Mouse (Mus musculus): ENCODE data around the gene Stag1. TPM values are rescaled to one million over a fixed set of nuclear protein-coding genes. Genes with fewer than 3 reads are reported as not detected.
"Not testable (repeated sequence)": the region's sequence is repeated elsewhere in the genome, so short reads cannot be mapped to it uniquely, and the experiment has no call there.

The Stag1 gene
- total RNA-seq, 2 experiments from 2014 or later: 49.5 to 50.4 TPM

- DNase-seq (ENCODE audit: extremely low spot score in 1 of 2, low spot score in 1 of 2): no peak
Measured at GRCm38 (mm10) chr9:100670151-100670550, 72.6 kb downstream of the Stag1 start.

DNA sequence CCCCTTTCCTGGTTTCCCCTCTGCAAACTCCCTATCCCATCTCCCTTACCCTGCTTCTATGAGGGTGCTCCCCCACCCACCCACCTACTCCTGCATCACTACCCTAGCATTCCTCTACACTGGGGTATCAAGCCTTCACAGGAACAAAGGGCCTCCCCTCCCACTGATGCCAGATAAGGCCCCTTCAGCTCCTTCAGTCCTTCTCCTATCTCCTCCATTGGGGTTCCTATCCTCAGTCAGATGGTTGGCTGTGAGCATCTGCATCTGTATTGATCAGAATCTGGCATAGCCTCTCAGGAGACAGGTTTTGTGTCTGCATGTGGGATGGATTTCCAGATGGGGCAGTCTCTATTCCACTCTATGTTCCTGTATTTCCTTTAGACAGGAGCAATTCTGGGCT, 81.4 kb downstream of the Stag1 start:
- no peak for DNase-seq (ENCODE audit: extremely low spot score in 1 of 2, low spot score in 1 of 2)

DNA sequence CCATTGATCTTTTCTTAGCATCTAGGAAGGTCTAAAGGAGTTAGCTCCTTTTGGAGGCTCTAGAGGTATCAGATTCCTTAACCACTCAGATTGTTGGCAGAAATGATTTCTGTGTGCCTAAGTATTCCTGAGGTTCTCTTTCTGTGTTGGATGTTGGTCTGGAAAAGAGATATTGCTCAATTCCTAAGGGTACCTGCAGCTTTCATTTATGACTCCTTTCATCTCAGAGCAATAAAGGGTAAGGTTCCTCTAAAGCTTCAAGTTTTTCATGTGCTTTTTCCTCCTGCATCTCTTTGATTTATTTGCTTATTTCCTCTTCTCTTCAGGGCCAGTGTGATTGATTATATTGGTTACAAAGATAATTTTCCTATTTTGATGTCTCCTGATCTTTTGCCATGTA, 84.7 kb downstream of the Stag1 start:
- no peak for DNase-seq (ENCODE audit: extremely low spot score in 1 of 2, low spot score in 1 of 2)

DNA sequence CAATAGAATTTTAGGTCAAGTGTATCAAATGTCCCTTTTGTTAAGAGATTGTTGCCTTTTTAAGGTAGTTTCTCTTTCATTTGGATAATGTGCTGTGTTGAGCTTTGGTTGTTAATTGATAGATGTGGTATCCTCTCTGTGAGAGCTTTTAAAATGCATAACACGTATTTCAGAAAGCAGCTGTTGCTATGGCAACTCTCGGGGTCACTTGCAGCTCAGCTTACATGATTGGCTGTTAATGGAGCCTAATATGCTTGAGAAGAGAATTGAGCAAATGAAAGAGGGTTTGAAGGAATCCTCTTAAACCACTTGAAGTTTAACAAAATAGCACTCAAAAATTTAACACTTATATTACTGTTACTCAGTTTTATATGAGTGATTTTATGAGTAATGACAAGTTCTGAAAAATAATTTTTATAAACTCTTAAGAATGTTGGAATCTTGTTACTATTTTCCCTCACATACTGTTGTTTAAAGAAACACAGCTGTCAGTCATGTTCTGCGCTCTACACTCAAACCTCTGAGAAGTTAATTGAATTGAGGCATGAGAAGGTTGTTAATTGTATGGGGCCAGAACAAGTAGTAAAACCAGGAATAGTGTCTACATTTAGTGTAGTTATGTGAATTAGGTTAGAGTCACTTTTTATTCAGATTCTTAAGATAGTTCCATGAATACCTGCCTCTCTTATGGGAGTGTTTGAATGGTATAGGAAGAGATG, 88.3 kb downstream of the Stag1 start:
- DNase-seq (ENCODE audit: extremely low spot score in 1 of 2, low spot score in 1 of 2): no peak

DNA sequence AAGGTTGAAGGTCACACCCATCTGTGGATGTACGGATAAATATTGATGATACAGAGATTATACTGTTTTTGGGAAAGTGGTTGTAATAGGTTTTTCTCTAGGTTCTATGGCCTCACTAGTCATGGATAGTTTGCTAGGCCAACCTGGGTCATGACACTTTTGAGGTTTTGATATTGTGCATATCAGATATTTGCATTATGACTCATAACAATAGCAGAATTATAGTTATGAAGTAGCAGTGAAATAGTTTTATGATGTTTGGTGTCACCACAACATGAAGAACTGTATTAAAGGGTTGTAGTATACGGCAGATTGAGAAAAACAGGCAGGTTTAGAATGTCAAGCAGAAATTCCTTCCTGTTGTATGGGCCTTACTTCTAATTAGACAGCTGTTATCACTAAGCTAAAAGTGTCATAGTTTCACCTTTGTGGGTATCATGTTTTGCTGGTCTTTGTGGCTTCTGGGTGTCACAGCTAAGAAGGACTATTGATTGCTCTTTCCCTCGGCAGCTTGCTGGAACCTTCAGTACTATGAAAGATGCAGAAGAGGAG, 92.2 kb downstream of the Stag1 start:
- DNase-seq (ENCODE audit: extremely low spot score in 1 of 2, low spot score in 1 of 2): no peak

DNA sequence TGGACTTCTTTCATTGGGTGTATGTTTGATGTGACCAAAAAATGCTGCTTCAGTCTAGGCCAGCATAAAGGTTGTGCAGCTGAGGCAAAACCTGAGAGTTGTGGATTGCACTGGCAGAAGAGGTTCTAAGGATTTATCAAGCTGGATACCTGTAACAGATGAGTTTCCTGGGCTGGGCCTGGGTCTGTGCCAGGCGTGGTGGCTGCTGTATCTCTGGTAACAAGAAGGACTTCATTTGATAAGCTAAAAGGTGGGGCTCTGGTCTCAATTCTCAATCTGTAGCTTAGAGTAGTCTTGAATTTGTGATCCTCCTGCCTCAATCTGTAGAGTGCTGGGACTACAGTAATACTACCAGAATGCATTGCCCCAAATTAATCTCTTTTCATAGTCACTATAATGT, 94.6 kb downstream of the Stag1 start:
- no peak for DNase-seq (ENCODE audit: extremely low spot score in 1 of 2, low spot score in 1 of 2)

GRCm38 (mm10) chr9:100696537-100696936, 98.9 kb downstream of the Stag1 start:
- DNase-seq (ENCODE audit: extremely low spot score in 1 of 2, low spot score in 1 of 2): no peak

GRCm38 (mm10) chr9:100707644-100708043, 110.0 kb downstream of the Stag1 start:
- DNase-seq (ENCODE audit: extremely low spot score in 1 of 2, low spot score in 1 of 2): no peak

GRCm38 (mm10) chr9:100711665-100712064, 114.1 kb downstream of the Stag1 start:
- DNase-seq (ENCODE audit: extremely low spot score in 1 of 2, low spot score in 1 of 2): no peak

GRCm38 (mm10) chr9:100724832-100725231, 127.2 kb downstream of the Stag1 start:
- not testable (repeated sequence) for DNase-seq (ENCODE audit: extremely low spot score in 1 of 2, low spot score in 1 of 2)

- DNase-seq (ENCODE audit: extremely low spot score in 1 of 2, low spot score in 1 of 2): no peak
Measured at GRCm38 (mm10) chr9:100731839-100732238, 134.2 kb downstream of the Stag1 start.

- DNase-seq (ENCODE audit: extremely low spot score in 1 of 2, low spot score in 1 of 2): no peak
Measured at GRCm38 (mm10) chr9:100733907-100734440, 136.4 kb downstream of the Stag1 start.

- no peak for DNase-seq (ENCODE audit: extremely low spot score in 1 of 2, low spot score in 1 of 2)
Measured at GRCm38 (mm10) chr9:100735993-100736645, 138.5 kb downstream of the Stag1 start.

GRCm38 (mm10) chr9:100736646-100737031, 139.0 kb downstream of the Stag1 start:
- no peak for DNase-seq (ENCODE audit: extremely low spot score in 1 of 2, low spot score in 1 of 2)

- DNase-seq (ENCODE audit: extremely low spot score in 1 of 2, low spot score in 1 of 2): not testable (repeated sequence)
Measured at GRCm38 (mm10) chr9:100777238-100777637, 179.6 kb downstream of the Stag1 start.

DNA sequence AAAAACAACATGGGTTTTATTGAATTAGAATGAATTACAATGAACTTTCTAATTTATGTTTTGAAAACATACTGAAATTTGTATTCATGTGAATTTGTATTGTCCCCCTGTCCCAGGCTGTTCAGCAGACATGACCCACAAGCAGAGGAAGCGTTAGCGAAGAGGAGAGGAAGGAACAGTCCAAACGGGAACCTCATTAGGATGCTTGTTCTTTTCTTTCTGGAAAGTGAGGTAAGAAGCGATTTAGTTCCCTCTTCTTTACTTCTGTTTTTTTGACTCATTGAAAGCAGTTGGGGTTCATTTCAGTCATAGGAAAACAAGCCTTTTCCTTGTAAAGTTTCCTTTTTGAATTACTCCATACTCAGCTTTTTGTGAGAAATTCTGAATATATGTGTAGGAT, 268.4 kb downstream of the Stag1 start:
- DNase-seq (ENCODE audit: extremely low spot score in 1 of 2, low spot score in 1 of 2): no peak

GRCm38 (mm10) chr9:100869635-100870034, 272.0 kb downstream of the Stag1 start:
- no peak for DNase-seq (ENCODE audit: extremely low spot score in 1 of 2, low spot score in 1 of 2)

GRCm38 (mm10) chr9:100896111-100896510, 298.5 kb downstream of the Stag1 start:
- DNase-seq (ENCODE audit: extremely low spot score in 1 of 2, low spot score in 1 of 2): no peak

DNA sequence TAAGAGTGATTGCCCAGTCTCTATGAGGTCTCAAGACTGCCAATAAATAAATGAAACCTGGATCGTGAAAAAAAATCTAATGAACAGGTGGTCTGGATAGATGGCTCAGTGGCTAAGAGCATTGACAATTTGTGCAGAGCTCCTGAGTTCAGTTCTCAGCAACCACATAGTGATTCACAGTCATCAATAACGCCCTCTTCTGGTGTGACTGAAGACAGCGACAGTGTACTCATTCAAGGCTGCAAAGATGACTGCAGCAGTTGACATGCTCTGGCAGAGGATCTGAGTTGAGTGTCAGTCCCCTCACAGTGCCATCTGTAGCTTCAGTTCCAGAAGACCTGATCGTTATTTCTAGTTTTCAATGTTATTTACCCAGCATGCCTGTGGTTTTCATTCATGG, 300.4 kb downstream of the Stag1 start:
- DNase-seq (ENCODE audit: extremely low spot score in 1 of 2, low spot score in 1 of 2): no peak

GRCm38 (mm10) chr9:100910352-100910751, 312.8 kb downstream of the Stag1 start:
- DNase-seq (ENCODE audit: extremely low spot score in 1 of 2, low spot score in 1 of 2): no peak

DNA sequence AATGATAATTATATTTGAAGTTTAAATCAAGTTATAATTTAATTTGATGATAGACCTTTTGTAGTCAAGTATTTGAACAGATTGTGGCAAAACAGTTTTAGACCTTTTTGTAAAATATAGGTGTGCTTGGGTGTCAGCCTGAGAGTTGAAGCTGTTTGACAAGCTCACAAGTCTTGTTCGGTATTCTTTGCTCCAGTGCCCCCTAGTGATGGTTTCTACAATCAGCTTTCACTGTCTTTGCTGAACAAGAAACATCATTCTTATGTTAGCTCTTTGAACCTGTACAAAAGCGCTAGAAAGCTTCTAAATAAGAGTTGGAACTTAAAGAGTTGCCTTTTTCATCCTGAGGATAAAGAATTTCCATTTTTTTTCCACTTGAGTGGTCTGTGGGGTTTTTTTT, 319.5 kb downstream of the Stag1 start:
- peak in 1 of 2 experiments; percentile 50 for DNase-seq (ENCODE audit: extremely low spot score in 1 of 2, low spot score in 1 of 2)

- no peak for DNase-seq (ENCODE audit: extremely low spot score in 1 of 2, low spot score in 1 of 2)
Measured at GRCm38 (mm10) chr9:100926629-100927028, 329.0 kb downstream of the Stag1 start.

Measured in layer of hippocampus, postnatal 25 days (tissue).